Mouse (Mus musculus) T-helper 1 cell (primary cell): Measurements from ENCODE around the gene Atf3.

Experiments used
- in situ Hi-C: fragments of 300-600 bp; cut with MboI, MseI; formaldehyde crosslinking; loops from one replicate; pipeline ENCODE4 v1.15.1; 2025; ENCODE audit warnings: high pct_unique_total_duplicates

Atf3 gene

GRCm38 (mm10) chr1:191217939-191218338 is at the start of gene Atf3:
TSS of gene Atf3 (minus strand) at chr1:191218039.
- in situ Hi-C loops: no loop called here

- in situ Hi-C loops: no loop called here
These were observed 49.3 kb upstream of the Atf3 start for GRCm38 (mm10) chr1:191267162-191267561.

GRCm38 (mm10) chr1:191263471-191263870 is 45.6 kb upstream of the Atf3 start:
- in situ Hi-C loops: no loop called here

- in situ Hi-C loops: no loop called here
These were observed 44.0 kb upstream of the Atf3 start for GRCm38 (mm10) chr1:191261861-191262260.

GRCm38 (mm10) chr1:191259661-191260060 is 41.8 kb upstream of the Atf3 start:
- in situ Hi-C loops: no loop called here

GRCm38 (mm10) chr1:191259121-191259520 is 41.3 kb upstream of the Atf3 start:
- in situ Hi-C loops: no loop called here

- in situ Hi-C loops: no loop called here
These were observed 40.7 kb upstream of the Atf3 start for GRCm38 (mm10) chr1:191258521-191258920.

GRCm38 (mm10) chr1:191257981-191258380 is 40.1 kb upstream of the Atf3 start:
- in situ Hi-C loops: no loop called here

GRCm38 (mm10) chr1:191257351-191257771 is 39.5 kb upstream of the Atf3 start:
- in situ Hi-C loops: no loop called here

- in situ Hi-C loops: no loop called here
These were observed 38.9 kb upstream of the Atf3 start for GRCm38 (mm10) chr1:191256566-191257350.

- in situ Hi-C loops: no loop called here
These were observed 38.3 kb upstream of the Atf3 start for GRCm38 (mm10) chr1:191256134-191256533.

GRCm38 (mm10) chr1:191254448-191254847 is 36.6 kb upstream of the Atf3 start:
- in situ Hi-C loops: no loop called here

GRCm38 (mm10) chr1:191253636-191254035 is 35.8 kb upstream of the Atf3 start:
- in situ Hi-C loops: no loop called here

GRCm38 (mm10) chr1:191249975-191250374 is 32.1 kb upstream of the Atf3 start:
- in situ Hi-C loops: no loop called here

GRCm38 (mm10) chr1:191248423-191248822 is 30.6 kb upstream of the Atf3 start:
- in situ Hi-C loops: no loop called here

GRCm38 (mm10) chr1:191247561-191247960 is 29.7 kb upstream of the Atf3 start:
- in situ Hi-C loops: no loop called here

GRCm38 (mm10) chr1:191243855-191244254 is 26.0 kb upstream of the Atf3 start:
- in situ Hi-C loops: no loop called here

- in situ Hi-C loops: no loop called here
These were observed 24.3 kb upstream of the Atf3 start for GRCm38 (mm10) chr1:191242065-191242698.

GRCm38 (mm10) chr1:191241574-191241973 is 23.7 kb upstream of the Atf3 start:
- in situ Hi-C loops: no loop called here

- in situ Hi-C loops: no loop called here
These were observed 21.8 kb upstream of the Atf3 start for GRCm38 (mm10) chr1:191239602-191240001.

- in situ Hi-C loops: no loop called here
These were observed 18.1 kb upstream of the Atf3 start for GRCm38 (mm10) chr1:191235788-191236542.

GRCm38 (mm10) chr1:191234837-191235236 is 17.0 kb upstream of the Atf3 start:
- in situ Hi-C loops: no loop called here
